Mouse (Mus musculus) stomach, postnatal 0 days (tissue): Measurements from ENCODE around the gene Prr14.

ENCODE experiments used
- CTCF ChIP-seq: IDR thresholded peaks from 2 replicates; pipeline ENCODE4 v1.5.1; 2016; ENCODE audit warnings: antibody characterized with exemption, low read depth, mild to moderate bottlenecking, moderate library complexity
- EP300 ChIP-seq: optimal IDR thresholded peaks from 2 replicates; pipeline ENCODE3; 2016; ENCODE audit warnings: antibody characterized with exemption

DNA sequence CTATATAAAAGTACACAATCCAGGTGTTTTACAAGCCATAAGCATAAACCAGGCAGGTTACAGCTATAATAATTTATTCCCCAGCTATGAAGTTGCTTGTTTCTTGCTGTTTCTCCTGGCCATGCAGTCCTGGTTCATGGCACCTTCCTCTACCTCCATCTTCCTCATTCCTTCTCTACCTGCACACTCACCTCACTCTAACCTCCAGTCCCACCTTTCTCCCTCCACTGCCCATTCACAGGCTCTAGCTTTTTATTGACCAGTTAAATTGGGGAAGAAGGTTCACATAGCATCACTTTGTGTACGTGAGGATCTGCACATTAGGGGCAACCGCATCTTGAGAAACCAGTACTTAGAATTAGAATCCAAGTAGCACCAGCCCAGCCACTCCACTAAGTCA lies 6.4 kb upstream of the Prr14 start:
- TF ChIP-seq CTCF (no peak), EP300 (no peak)
